ENCODE assay signal across 17 mouse cellular contexts in the genomic region with DNA sequence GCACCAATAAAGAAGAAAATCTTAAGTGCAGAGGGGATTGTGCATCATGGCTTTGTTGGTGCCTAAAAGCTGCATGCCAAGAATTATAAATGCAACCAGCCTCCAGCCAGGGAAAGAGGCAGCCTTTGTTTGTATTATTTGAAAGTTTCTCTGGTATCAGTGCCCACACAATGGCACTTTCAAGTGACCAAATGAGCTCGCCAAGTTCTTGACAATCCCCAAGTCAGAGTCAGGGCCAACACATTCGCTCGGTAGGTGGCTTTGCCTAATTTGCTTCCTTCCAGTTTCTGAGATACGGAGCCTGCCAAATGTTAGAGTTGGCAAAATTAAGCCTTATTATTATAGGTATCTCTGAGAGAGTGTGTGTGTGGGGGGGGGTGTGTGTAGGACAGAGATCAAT.
A peak's percentile ranks its signal among the peaks of the same experiment; 100 is the strongest.
DNase-seq lines count a peak whose midpoint lies in the region; ATAC-seq lines count a peak whose summit lies in the region.
"Had no signal": no experiment of that assay in that cellular context is flagged by ENCODE, and none has a peak within 500 bp of the region (broad histone marks: within the 10 kb centered on the region; RNA-seq: fewer than 3 reads in every experiment).

No protein-coding gene starts in this region.

- no peak for ATAC-seq in cerebellum, adult (ENCODE audit: insufficient number of reproducible peaks, low FRiP score, low TSS enrichment)
- ATAC-seq: activated CD4-positive, CD25-positive, alpha-beta regulatory T cell, adult 4 months; CD4-positive, CD25-positive, alpha-beta regulatory T cell, adult 4 months had no signal

- DNase-seq in cerebellum, adult 11-12 months: peak; percentile 60
- DNase-seq in layer of hippocampus, adult 9-11 months: peak; percentile 36
- DNase-seq in layer of hippocampus, postnatal 10 days (ENCODE audit: low spot score in 2 of 2): no peak
- peak; percentile 87 for DNase-seq in brain, adult 2 months (ENCODE audit: low read depth, low spot score)
- peak; percentile 45 to 59 for DNase-seq in cerebellum, postnatal 25 days
- DNase-seq in adrenal gland, postnatal 4 days (ENCODE audit: low spot score in 2 of 2): no peak
- no peak for DNase-seq in retina, postnatal 1 day
- DNase-seq: adrenal gland, postnatal 14 days; gastrocnemius, postnatal 10 days; heart, adult 18-20 months; kidney, adult 11 months; lung, adult 18-20 months; right cerebral cortex, postnatal 4 days; thymus, postnatal 36 days had no signal

Comparison
In these comparisons a context has a peak if more than half of its experiments do, and no peak if none do; other contexts are left out.
1. DNase-seq: peak in cerebellum, adult 11-12 months (single experiment), layer of hippocampus, adult 9-11 months (single experiment), brain, adult 2 months (single experiment) and cerebellum, postnatal 25 days (2 of 2); none in layer of hippocampus, postnatal 10 days (0 of 2), adrenal gland, postnatal 4 days (0 of 2) and retina, postnatal 1 day (single experiment).